20 mouse cellular contexts compared by ENCODE assay signal in the genomic region with DNA sequence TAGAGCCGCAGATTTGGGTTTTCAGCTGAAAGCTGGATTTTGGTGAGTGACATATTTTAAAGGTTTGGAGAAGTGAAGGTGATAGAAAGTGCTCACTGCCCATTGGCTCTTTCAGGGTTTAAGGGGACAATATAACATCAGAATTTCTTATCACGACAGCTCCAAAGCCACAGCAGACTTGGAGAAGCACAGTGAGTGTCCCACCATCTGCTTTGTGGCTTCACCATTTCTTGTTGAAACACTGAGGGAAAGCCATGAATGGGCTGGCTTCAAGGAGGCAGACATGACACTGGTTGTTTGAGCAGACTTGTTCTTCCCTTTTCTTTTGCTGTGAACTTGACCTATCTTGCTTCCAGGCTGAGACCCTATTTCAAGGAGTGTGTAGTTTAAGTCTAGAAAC. TPM values are rescaled to one million over a fixed set of nuclear protein-coding genes. Genes with fewer than 3 reads are reported as not detected.
"Had no signal": no experiment of that assay in that cellular context is flagged by ENCODE, and none has a peak within 500 bp of the region (broad histone marks: within the 10 kb centered on the region; RNA-seq: fewer than 3 reads in every experiment).

No protein-coding gene starts in this region.

- H3K27me3 ChIP-seq: limb, embryonic 12.5 days; lung, embryonic 15.5 days; midbrain, embryonic 15.5 days; neural tube, embryonic 12.5 days had no signal

- H3K27ac ChIP-seq: limb, embryonic 12.5 days; lung, embryonic 15.5 days; macrophage; midbrain, embryonic 15.5 days; neural tube, embryonic 12.5 days had no signal

- H3K9me3 ChIP-seq: limb, embryonic 12.5 days; lung, embryonic 15.5 days; midbrain, embryonic 15.5 days; neural tube, embryonic 12.5 days had no signal

- H3K4me3 ChIP-seq: limb, embryonic 12.5 days; lung, embryonic 15.5 days; midbrain, embryonic 15.5 days; neural tube, embryonic 12.5 days had no signal

- H3K9ac ChIP-seq: limb, embryonic 12.5 days; lung, embryonic 15.5 days; midbrain, embryonic 15.5 days; neural tube, embryonic 12.5 days had no signal

- H3K4me1 ChIP-seq: lung, embryonic 15.5 days had no signal

- DNase-seq: kidney, adult 18-20 months; kidney, postnatal 10 days; kidney, postnatal 4 days; lung, postnatal 14 days; right cerebral cortex, postnatal 4 days; spleen, adult 18-20 months; thymus, adult 18-20 months; thymus, postnatal 14 days had no signal

- H3K36me3 ChIP-seq: lung, embryonic 15.5 days; midbrain, embryonic 15.5 days; neural tube, embryonic 12.5 days had no signal

- ATAC-seq: hindbrain, embryonic 16.5 days; midbrain, embryonic 15.5 days had no signal

- H3K4me2 ChIP-seq: limb, embryonic 12.5 days; lung, embryonic 15.5 days; midbrain, embryonic 15.5 days; neural tube, embryonic 12.5 days had no signal

RNA-seq across cellular contexts. Expression of gene A830031A19Rik, which starts 49.1 kb away (rescaled TPM):
- total RNA-seq: liver, adult 2 months; monocyte, adult 5-6 weeks; neutrophil, adult 5-6 weeks had no signal
- polyA plus RNA-seq: intestine, embryonic 14.5 days; kidney, embryonic 14.5 days; limb, embryonic 12.5 days; liver, adult 2 months; lung, embryonic 15.5 days; macrophage; neural tube, embryonic 12.5 days; stomach, embryonic 14.5 days had no signal
